Mouse (Mus musculus) cortical plate, adult 2 months (tissue): ENCODE data around the gene Tmem18.

Experiments used
- CTCF ChIP-seq: fragments of 200-500 bp; IDR thresholded peaks from 2 replicates; pipeline ENCODE4 v1.5.1; 2011; ENCODE audit warnings: mild to moderate bottlenecking, control low read depth, low read length; ENCODE audit not compliant: insufficient read depth; ENCODE audit errors: extremely low read depth
- POLR2A ChIP-seq: fragments of 200-500 bp; IDR thresholded peaks from 2 replicates; pipeline ENCODE4 v1.6.1; 2011; ENCODE audit warnings: mild to moderate bottlenecking, low read length, control low read depth; ENCODE audit not compliant: insufficient read depth; ENCODE audit errors: extremely low read depth

DNA sequence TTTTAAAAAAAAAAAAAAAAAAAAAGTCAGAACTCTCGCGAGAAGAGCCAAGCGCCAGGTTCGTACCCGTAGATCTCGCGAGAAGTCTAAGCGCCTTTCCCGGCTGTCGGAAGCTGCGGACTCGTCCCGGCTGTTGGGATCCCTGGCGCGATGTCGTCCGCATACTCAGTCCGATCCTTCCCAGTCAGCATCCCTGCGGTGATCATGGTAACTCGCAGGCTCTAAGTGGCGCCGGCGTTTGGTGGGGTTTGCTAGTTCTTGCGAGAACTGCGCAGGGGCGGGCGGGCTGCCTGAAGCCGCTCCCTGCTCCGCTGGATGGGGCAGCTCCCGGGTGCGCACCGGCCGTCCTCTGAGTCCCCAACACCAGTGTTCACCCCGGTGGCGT is at the start of gene Tmem18:
- TF ChIP-seq CTCF (no peak), POLR2A (peak; percentile 96)
